Comparison of ENCODE assay signal across 24 mouse cellular contexts in the genomic region with DNA sequence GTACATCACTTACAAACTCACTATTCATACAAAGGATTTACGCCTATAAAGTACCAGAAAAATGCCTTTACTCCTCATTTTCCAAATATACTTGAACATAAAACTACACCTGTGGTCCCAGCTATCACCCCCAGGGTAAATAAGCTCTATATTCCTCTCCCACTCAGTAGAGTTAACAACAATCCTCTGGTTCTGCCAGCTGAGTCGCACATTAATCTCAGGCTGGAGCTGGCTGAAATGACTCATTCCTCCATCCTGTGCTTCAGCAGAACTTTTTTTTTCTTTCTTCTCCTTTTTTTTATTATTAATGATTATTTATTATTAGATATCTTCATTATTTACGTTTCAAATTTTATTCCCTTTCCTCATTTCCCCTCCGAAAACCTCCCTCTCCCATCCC.
DNase-seq lines count a peak whose midpoint lies in the region; ATAC-seq and TF ChIP-seq lines count a peak whose summit lies in the region.
"Had no signal": no experiment of that assay in that cellular context is flagged by ENCODE, and none has a peak within 500 bp of the region (broad histone marks: within the 10 kb centered on the region; RNA-seq: fewer than 3 reads in every experiment).

No protein-coding gene starts in this region.

- H3K4me1 ChIP-seq in midbrain, embryonic 11.5 days (ENCODE audit: control insufficient read depth, insufficient read depth, low read length) = no peaks in the 10 kb centered on the region
- no peaks in the 10 kb centered on the region for H3K4me1 ChIP-seq in midbrain, embryonic 13.5 days (replicated peaks)
- no peaks in the 10 kb centered on the region for H3K4me1 ChIP-seq in kidney, embryonic 14.5 days (ENCODE audit: control insufficient read depth, insufficient read depth, low read length)

- no peaks in the 10 kb centered on the region for H3K9me3 ChIP-seq in midbrain, embryonic 11.5 days (ENCODE audit: control insufficient read depth, low read length)
- no peaks in the 10 kb centered on the region for H3K9me3 ChIP-seq in midbrain, embryonic 13.5 days
- H3K9me3 ChIP-seq in kidney, embryonic 14.5 days (ENCODE audit: control insufficient read depth, low read length) = no peaks in the 10 kb centered on the region
- H3K9me3 ChIP-seq: G1E had no signal

- no peak for TF ChIP-seq CTCF in Patski (IDR thresholded peaks at IDR 0.05)

- in situ Hi-C loops in Patski (cut with MboI; ENCODE audit: low pct_unique_long_range_greater_than_20kb) = no loop called here

- ATAC-seq in midbrain, embryonic 11.5 days (ENCODE audit: low FRiP score) = no peak
- ATAC-seq in midbrain, embryonic 13.5 days = no peak
- ATAC-seq in Patski = peak; percentile 71
- no peak for ATAC-seq in kidney, embryonic 14.5 days (ENCODE audit: low FRiP score, low TSS enrichment)
- ATAC-seq: activated CD4-positive, CD25-positive, alpha-beta regulatory T cell, adult 4 months; CD4-positive, CD25-positive, alpha-beta regulatory T cell, adult 4 months had no signal

- no peaks in the 10 kb centered on the region for H3K27me3 ChIP-seq in midbrain, embryonic 11.5 days (ENCODE audit: control insufficient read depth, insufficient read depth, low read length)
- H3K27me3 ChIP-seq in midbrain, embryonic 13.5 days = no peaks in the 10 kb centered on the region
- peaks cover 5% of the 10 kb centered on the region for H3K27me3 ChIP-seq in Patski
- no peaks in the 10 kb centered on the region for H3K27me3 ChIP-seq in kidney, embryonic 14.5 days (ENCODE audit: control insufficient read depth, insufficient read depth, low read length)
- H3K27me3 ChIP-seq: CH12.LX had no signal

- CTCF ChIA-PET in Patski (lab: Charles Lee) = no interaction called here

- no peak overlapping the region for H3K27ac ChIP-seq in midbrain, embryonic 11.5 days (ENCODE audit: low read depth, low read length)
- no peak overlapping the region for H3K27ac ChIP-seq in midbrain, embryonic 13.5 days
- no peak overlapping the region for H3K27ac ChIP-seq in kidney, embryonic 14.5 days (ENCODE audit: low read depth, low read length)

- H3K36me3 ChIP-seq in midbrain, embryonic 11.5 days (ENCODE audit: control insufficient read depth, insufficient read depth, low read length) = no peaks in the 10 kb centered on the region
- no peaks in the 10 kb centered on the region for H3K36me3 ChIP-seq in midbrain, embryonic 13.5 days
- H3K36me3 ChIP-seq in kidney, embryonic 14.5 days (ENCODE audit: control insufficient read depth, insufficient read depth, low read length) = no peaks in the 10 kb centered on the region
- H3K36me3 ChIP-seq: G1E had no signal

- 87% methylated on average over 4 of the region's 4 CpGs for whole genome bisulfite sequencing in midbrain, embryonic 11.5 days
- 94% methylated on average over 4 of the region's 4 CpGs for WGBS in midbrain, embryonic 13.5 days
- 85% methylated on average over 4 of the region's 4 CpGs for WGBS in kidney, embryonic 14.5 days

- POLR2A ChIA-PET in Patski (lab: Charles Lee) = no interaction called here

- peak; percentile 49 for DNase-seq in midbrain, embryonic 11.5 days (ENCODE audit: low spot score, missing footprints)
- DNase-seq in 3T3-L1 (ENCODE audit: low read depth, low spot score) (peak; percentile 76), NIH3T3 (ENCODE audit: low read depth) (peak; percentile 71), Patski (ENCODE audit: low read depth, low spot score) (peak; percentile 3)
- no peak for DNase-seq in frontal cortex, postnatal 10 days (ENCODE audit: low spot score in 2 of 2)
- DNase-seq in spleen, adult 12 weeks (ENCODE audit: low spot score) = no peak
- DNase-seq: adrenal gland, adult 2 months; adrenal gland, adult 8-10 months; adrenal gland, postnatal 10 days; adrenal gland, postnatal 14 days; adrenal gland, postnatal 25 days; adrenal gland, postnatal 36 days; B cell, adult 2 months; cerebellum, adult 11 months; cerebellum, adult 11-12 months; cerebellum, adult 18-20 months; cerebellum, adult 2 months; cerebellum, adult 8-10 months had no signal

- H3K9ac ChIP-seq in midbrain, embryonic 11.5 days (ENCODE audit: low read length) = no peak overlapping the region
- H3K9ac ChIP-seq in midbrain, embryonic 13.5 days (replicated peaks) = no peak overlapping the region
- H3K9ac ChIP-seq in kidney, embryonic 14.5 days (ENCODE audit: low read depth, low read length) = no peak overlapping the region

- H3K4me2 ChIP-seq in midbrain, embryonic 11.5 days = no peak overlapping the region
- H3K4me2 ChIP-seq in midbrain, embryonic 13.5 days (replicated peaks) = no peak overlapping the region
- no peak overlapping the region for H3K4me2 ChIP-seq in kidney, embryonic 14.5 days (replicated peaks; ENCODE audit: low read depth, low read length)

- H3K4me3 ChIP-seq in midbrain, embryonic 11.5 days (ENCODE audit: low read depth, low read length) = no peak overlapping the region
- no peak overlapping the region for H3K4me3 ChIP-seq in midbrain, embryonic 13.5 days (replicated peaks)
- H3K4me3 ChIP-seq in kidney, embryonic 14.5 days (ENCODE audit: low read length) = no peak overlapping the region

Comparison
In these comparisons a context has a peak if more than half of its experiments do, and no peak if none do; other contexts are left out.
1. DNase-seq: peak in midbrain, embryonic 11.5 days (single experiment), 3T3-L1 (single experiment), NIH3T3 (single experiment) and Patski (single experiment); none in frontal cortex, postnatal 10 days (0 of 2) and spleen, adult 12 weeks (single experiment).